Mouse (Mus musculus) layer of hippocampus, adult 9-11 months (tissue): ENCODE measurements around the gene Rhd.
"Not testable (repeated sequence)": the region's sequence is repeated elsewhere in the genome, so short reads cannot be mapped to it uniquely, and the experiment has no call there.

Experiments used
- DNase-seq: peaks from one replicate; pipeline ENCODE4 v3.0.0; 2022

Gene Rhd

DNA sequence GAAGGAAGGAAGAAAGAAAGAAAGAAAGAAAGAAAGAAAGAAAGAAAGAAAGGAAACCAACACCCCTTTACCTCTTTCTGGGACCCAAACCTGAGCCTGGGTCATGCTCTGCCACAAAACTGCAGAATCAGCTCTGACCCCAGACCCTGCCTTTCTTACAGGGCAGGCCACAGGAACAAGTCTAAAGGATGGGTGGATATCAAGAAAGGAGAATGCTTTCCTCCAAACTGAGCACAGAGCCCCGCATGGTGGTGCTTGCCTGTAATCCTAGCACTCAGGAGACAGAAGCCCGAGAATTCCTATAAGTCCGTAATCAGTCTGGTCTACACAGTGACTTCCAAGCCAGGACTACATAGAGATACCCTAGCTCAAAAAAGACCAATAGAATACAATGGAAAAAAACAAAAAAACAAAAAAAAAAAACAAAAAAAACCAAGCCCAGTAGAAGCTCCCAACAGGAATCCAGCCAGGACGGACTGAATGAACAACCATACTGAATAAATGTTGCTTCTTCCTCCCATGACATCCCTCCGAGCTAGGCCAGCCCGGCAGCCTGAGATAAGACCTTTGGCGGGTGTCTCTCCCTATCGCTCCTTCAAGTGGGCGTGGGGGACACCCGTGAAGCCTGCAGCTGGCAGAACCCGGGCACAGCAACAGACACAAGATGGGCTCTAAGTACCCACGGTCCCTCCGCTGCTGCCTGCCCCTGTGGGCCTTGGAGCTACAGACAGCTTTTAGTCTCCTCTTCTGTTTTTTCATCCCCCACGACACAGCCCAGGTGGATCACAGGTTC, at the start of gene Rhd:
Gene Rhd, plus strand, starts transcription at position 600 of the 793 bp plus-strand sequence.
- no peak for DNase-seq

DNA sequence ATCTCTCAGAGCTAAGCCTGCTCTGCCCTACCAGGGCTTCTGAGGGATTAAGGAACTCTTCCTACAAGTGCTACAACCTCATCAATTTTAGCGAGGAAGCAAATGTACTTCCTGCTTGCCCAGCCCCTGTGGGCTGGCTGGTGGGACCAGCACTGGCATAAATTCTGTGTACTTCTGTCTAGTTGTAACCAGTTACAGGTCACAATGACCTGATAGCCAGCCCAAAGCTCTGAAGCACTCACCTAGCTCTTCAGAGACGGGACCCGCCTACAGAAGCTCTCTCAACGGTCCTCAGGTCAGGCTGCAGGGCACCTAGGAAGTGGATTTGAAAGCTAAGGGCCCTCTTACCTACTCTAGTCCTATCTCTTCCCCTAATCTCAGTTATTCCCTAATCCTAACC, 46.6 kb upstream of the Rhd start:
- no peak for DNase-seq

DNA sequence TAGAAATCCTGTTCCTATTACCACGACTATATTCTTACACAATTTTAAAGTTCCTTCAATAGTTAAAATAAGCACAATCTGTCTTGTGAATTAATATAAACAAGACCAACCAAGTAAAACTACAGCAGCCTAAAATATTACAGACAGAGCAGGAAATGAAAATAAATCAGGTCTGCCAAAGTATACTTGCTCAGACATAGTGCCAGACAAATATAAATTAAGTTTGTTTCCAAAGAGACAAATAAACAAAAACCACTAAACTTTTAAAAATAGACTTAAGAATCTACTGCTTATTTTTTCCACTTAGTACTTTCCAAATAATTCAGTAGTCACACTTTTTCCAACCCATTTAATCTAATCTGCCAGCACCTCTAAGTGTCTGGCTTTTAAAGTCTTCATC, 43.3 kb upstream of the Rhd start:
- no peak for DNase-seq

DNA sequence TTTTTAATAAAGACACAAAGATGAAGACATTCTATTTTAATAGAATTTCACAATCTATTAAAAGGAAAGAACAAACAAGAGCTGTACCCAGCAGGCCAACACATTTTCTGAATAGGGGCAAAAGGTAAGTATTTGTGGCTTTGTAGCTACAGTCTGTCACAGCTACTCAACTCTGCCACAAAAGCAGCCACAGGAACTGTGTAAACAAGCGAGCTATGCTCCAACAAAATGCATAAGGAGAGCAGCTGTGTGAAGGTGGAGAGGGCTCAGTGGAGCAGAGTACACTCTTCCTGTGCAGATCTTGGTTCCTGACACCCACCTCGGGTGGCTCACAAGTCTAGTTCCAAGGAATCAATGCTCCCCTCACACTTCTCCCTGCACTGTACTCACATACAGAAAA, 40.8 kb upstream of the Rhd start:
- no peak for DNase-seq

DNA sequence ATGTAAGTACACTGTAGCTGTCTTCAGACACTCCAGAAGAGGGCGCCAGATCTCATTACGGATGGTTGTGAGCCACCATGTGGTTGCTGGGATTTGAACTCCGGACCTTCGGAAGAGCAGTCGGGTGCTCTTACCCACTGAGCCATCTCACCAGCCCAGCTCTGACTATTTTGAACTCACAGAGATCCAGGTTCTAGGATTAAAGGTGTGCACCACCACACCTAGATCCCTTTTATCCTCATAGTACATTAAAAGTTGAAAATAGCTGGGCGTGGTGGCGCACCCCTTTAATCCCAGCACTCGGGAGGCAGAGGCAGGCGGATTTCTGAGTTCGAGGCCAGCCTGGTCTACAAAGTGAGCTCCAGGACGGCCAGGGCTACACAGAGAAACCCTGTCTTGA, 38.5 kb upstream of the Rhd start:
- not testable (repeated sequence) for DNase-seq

DNA sequence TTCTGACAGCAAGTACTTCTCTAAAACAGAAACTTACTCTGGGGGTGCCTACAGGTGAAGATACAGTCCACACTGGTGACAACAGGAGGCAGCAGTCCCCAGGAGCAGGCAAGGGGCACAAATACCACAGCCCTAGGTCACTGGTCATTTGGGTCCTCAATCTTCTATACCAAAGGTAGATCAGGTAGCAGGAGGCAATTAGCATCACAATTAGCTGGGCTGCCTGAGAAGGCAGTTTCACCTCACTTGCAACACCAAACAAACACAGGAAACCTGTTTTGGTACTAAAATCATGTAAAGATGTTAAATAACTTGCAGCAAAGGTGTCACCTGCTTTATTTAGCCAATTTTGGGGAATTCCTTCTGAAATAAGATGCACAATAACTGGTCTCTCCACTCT, 38.0 kb upstream of the Rhd start:
- DNase-seq: no peak

DNA sequence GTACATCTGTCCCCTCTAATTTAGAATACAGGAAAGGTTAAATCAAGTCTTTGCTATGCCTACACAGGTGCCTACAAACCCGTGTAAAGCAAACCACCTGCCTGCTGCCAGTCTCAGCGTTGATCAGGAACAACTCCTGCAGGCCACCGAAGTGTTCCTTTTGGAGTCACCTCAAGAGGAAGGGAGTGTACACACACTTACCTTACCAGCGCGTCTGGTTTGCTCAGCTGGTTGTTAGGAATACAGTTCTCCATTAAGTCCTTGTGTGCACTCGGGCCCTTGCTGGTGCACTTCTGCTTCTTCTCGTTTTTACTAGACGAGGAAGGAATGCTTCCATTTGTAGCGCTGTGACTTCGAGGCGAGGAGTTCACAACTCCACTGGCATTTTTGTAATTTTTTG, 36.5 kb upstream of the Rhd start:
- DNase-seq: no peak

DNA sequence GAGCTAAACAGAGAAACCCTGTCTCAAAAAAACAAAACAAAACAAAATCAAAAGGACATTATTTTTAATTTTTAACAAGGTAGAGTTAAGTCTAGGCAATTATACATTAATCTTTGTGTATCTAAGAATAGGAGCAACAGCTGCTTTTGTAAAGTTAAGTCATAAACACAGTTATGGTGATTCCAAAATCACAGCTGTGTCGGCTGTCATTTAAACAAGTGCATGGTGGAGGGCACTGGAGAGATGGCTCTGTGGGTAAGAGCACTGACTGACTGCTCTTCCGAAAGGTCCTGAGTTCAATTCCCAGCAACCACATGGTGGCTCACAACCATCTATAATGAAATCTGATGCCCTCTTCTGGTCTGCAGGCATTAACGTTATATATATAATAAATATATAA, 32.4 kb upstream of the Rhd start:
- DNase-seq: no peak

DNA sequence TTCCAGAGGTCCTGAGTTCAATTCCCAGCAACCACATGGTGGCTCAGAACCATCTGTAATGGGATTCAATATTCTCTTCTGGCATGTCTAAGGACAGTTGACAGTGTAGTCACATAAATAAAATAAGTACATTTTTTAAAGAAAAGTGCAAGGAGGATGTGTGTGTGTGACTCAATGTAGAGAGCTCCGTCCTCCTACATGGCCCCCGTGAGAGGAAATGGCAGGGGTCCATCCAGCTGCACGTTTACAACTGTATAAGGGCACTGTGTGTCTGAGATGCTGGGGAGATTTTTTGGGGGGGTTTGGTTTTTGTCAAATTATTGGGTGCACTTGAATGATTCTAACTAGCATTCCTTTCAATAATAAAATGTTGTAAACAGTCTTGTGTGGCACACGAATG, 28.9 kb upstream of the Rhd start:
- no peak for DNase-seq

DNA sequence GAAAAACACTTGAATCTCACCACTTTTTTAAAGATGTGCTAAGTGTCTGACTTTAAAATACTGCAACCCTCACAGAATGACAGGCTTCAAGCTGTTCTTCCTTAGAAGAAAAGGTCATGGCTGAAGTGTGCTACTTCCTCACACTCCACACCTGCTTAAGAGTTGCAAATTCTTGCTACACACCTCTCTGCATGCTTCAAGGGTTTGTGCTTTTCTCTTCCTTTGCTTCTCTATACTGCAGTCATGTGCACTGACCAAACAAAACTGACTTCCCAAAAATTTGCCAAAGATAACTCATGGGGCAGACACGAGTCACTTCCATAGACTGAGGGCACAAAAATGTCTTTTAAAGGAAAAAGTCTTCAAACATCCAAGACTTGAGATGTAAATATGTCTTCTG, 26.1 kb upstream of the Rhd start:
- no peak for DNase-seq

DNA sequence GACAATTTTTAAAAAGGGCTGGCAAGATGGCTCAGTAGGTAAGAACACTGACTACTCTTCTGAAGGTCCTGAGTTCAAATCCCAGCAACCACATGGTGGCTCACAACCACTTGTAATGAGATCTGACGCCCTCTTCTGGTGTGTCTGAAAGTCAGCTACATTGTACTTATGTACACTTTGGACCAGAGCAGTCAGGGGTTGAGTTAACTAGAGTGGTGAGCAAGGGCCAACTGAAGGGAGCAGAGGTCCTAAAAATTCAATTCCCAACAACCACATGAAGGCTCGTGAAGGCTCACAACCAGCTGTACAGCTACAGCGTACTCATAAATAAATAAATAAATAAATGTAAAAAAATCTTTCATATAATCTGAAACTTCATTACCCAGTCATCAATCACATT, 25.6 kb upstream of the Rhd start:
- not testable (repeated sequence) for DNase-seq

DNA sequence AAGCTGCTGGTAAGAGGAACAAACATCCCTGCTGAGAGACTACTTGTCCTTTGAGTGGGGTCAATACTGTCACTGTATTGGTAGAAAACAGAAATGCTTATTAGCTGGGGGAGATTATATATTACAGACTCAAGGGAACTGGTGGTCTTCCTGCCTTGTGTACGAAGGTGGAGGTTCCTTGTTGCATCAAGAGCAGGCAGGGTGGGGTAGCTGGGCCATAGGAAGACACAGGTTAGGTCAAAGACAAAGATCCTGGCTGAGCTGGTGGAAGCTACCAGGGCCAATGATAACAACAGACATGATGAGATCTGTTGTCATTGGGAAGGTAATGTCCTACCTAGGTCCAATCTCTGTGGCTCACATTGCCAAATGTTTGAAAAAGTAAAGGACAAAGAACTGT, 24.1 kb upstream of the Rhd start:
- DNase-seq: no peak

DNA sequence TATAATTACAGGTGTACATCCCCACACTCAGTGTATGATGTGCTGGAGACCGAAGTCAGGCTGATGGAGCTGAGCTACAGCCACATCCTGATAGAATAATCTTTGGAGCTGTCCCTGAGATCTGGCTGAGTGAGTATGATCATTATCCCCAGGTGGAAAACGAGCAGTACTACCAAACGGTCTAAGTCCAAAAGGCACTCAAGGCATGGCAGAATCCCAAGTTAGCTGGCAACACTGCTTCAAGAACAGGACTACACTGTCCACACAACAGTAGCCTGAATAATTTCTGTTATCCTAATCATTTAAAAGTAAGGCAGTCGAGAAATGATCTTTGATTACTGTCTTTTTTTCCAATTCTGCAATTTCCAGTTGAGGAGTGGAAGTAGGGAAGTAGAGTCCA, 20.8 kb upstream of the Rhd start:
- no peak for DNase-seq

DNA sequence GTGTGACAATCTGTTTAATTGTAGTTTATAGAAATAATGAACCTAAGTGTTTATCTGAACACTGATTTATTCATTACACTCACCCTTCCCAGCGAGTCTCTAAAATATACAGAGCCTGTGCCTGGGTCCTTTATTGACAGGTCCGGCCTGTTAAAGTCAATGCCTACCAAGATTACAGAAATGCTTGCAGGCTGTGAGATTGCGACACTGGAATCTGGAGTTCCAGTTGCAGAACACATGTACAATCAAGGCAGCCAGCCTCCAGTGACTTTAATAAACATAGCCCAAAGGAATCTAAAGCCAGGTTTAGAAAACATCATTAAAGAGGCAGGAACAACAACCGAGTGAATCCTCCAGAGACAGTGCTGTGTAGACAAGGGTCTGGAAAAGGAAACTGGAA, 16.7 kb upstream of the Rhd start:
- DNase-seq: no peak

DNA sequence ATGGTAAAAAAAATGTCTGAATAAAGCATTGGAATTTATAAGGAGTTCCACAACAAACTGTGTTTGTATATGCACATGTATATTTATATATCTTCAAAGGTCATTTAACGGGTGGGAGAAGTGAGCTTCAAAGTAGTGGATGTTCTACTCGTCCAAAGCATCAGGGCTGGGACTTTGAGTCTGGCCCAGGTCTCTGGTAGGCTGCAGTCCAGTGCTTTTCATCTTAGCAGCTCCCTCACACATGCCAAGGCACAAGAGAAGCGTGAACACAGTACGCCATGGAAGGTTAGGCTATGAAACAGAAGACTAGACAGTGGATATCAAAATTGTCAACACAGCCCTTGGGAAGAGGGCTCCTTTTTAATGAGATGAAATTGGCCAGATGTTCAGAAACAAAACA, 13.8 kb upstream of the Rhd start:
- DNase-seq: no peak

DNA sequence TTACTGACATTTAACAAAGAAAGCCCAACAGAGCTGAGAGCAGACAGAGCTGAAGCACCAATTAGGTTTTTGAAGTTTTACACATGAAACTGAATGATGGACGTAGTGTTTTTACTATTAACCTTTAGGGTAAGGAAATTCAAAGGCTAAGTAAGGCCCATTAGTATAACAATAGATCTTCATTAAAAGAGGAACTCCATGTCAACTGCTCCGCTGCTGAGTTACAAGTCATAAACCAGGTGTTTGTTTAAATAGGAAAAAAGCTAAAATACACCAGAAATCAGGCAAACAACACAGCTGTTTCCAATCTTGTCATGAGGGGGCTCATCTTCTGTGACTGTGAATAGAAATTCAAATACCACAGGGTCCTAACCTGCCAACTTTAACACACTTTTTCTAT, 13.1 kb upstream of the Rhd start:
- no peak for DNase-seq

DNA sequence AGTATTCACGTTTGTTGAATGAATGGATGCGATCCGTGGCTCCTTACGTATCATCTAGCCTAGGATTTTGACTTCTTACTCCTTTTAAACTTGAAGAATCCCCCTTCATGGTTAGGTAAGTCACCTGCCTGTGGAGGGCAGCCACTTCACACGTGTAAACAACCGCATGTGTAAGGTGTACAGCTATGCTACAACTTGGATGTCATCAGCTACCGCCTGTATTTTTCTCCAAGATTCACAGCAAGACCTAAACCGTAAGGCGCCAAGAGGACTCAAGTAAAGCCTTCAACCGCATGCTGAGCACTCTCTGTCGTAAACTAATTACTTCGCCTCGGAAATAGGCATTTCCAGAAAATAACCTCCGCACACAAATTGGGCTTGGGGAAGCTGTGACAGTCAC, 12.5 kb upstream of the Rhd start:
- DNase-seq: no peak

DNA sequence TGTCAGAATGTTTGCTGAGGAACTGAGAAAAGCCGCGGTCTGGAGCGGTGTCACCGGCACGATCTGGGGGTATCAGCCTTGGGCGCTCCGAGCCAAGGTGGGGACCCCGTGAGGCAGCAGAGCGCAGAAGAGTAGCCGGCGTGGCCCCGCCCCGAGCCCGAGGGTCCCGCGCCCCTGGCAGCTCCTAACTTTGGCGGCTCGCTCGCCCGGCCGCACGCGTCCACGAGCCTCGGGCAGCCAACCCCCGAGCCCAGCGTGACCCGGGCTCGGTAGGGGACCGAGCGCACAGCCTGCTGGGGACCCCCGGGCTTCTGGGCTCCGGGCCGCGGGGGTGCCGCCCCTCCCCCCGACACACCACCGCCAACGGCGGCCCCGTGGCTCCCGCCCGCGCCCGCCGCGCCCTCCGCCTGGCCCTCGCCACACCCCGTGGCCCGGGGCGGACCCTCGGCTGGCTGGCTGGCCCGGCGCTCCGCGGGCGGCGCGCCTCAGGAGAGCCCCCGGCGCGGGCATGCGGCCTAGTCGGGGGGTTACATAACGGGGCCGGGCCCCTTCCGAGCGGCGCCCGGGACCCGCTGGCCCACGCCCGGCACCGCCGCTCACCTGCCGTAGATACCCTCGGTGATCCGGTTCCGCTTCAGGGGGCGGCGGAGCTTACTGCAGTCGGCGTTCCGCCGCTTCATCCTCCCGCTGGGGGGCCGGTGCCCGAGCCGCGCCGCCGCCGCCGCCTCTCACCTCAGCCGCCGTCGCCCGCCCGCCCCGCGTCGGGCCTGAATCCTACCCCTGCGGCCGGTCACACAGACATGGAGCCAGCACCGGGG, 11.7 kb upstream of the Rhd start:
- DNase-seq: peak; percentile 16

DNA sequence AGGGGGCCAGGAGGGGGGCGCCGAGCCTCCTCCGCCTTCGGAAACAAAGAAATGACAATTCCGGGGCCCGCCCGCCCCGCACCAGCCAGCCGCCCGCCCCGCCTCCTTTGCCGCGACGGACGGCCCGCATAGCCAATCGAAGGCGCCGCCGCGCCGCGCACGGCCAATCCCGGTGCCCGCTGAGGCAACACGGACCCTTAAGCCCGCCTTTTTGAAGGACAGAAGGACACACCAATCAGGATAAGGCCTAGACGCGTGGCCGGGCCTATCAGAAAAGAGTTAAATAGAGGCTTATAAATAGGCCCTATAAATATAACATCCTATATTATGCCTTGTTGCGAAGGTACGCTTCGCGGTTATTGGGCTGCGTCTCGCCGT, 11.1 kb upstream of the Rhd start, which contains the start of gene Maco1:
Gene Maco1, minus strand, starts transcription at position 87 of the 378 bp plus-strand sequence.
- peak; percentile 99 for DNase-seq

DNA sequence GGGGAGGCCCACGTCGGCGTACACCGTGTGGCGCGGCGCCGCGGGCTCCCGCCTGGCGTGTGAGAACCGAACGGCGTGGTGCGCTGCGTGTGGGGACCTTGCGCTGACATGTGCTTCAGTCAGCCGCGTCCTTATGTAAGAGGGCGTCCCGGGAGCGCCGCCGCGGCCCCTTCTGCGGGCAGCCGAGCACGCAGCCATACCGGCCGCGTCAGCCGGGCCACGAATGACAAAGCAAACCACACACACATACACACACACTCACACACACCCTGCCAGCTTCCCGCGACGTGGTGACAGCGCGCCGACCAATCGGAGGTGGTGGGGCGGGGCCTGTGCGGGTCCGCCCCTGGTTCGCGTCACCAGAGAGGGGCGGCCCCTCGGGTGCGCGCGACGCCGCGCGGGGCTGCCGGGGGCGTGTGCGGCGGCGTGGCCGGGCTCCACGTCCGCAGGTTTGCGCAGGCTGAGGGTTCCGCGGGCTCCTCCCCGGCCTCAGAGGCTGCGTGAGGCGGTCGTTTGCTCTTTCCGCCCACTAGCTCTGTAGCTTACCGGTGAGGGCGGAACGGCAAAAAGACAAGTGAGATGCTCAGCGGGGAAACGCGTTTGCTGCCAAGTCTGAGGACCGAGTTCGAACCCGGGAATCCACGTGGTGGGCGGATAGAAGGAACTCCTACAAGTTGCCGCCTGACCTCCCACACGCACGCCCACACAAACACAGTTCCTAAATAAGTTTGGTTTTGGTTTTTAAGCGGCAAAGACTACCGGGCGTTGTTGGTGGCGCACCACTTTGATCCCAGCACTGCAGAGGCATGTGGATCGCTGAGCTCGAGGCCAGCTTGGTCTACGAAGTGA, 10.5 kb upstream of the Rhd start:
- peak; percentile 96 for DNase-seq

DNA sequence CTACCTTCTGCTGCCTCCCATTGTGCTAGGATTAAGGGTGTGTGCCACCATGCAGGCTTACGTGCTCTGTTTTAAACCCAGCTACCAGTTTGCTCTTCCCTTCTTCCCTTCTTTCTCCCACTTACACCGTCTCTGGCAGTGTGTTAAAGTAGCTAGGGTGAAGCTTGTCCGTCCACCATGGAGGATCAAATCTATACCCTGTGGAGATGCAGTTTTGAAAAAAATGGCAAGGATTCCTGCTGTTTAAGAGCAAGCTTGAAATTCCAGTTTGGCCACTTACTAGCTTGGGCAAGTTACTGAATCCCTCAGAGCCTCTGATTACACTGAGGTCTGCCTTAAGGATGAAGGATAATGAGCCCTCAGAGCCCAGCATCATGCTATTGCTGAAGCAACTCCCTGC, 9.0 kb upstream of the Rhd start:
- no peak for DNase-seq

DNA sequence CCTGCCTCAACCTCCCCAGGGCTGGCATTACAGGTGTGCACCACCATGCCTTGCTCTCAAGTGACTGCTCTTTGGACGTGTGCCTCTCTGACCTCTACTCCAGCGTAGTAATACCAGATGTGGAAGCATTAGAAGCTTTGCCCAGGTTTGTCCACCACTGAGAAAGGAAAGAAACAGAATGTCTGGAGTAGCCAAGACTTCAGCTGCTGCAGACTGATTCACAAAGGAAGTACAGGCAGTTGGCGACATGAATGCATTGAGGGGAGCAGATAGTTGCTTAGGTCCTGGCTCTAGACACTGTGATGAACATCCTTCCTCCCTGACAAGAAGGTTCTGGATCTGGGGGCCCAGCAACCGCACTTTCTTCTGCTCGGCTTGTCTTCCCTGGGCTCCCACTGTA, 8.3 kb upstream of the Rhd start:
- no peak for DNase-seq

DNA sequence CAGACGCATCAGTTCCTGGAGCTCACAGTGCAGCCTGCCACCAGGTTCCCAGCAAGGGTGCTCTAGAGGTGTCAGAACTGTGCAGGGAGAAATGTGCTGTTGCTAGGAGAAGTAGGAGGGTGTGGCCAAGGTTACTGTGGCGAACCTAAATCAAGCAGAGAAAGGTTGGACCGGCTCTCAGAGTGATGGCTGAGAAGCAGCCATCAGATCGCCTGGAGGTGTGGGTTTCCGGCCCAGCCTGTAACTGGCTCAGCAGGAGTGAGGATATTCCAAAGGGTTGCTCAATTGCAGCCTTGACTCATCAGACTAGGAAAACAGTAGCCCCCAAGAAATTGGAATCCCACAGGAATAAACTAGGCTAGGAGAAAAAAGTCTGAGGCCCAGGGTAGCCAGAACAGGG, 7.8 kb upstream of the Rhd start:
- DNase-seq: no peak

DNA sequence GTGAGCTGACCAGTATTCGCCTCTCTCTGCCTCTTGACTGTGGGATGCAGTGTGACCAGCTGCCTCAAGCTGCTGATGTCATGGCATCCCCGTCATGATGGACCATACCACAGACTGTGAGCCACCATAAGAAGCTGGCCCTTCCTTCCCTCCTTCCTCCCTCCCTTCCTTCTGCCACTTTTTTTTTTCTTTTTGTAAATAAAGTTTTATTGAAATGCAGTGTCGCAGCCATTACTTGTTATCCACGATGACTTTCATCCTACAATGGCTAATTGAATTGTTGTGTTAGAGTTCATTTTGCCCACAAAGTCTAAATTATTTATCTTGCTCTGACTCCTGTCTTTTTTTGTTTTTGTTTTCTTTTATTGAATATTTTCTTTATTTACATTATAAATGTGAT, 5.8 kb upstream of the Rhd start:
- no peak for DNase-seq
